Comparison of ENCODE assay signal across 10 mouse cellular contexts in genomic region chr4:136761713-136762380, GRCm38 (mm10).
DNase-seq lines count a peak whose midpoint lies in the region; ATAC-seq and TF ChIP-seq lines count a peak whose summit lies in the region.
"Had no signal": no experiment of that assay in that cellular context is flagged by ENCODE, and none has a peak within 500 bp of the region (broad histone marks: within the 10 kb centered on the region; RNA-seq: fewer than 3 reads in every experiment).

No protein-coding gene starts in this region.

- H3K27ac ChIP-seq in heart, embryonic 11.5 days (ENCODE audit: low read depth, low read length), result no peak overlapping the region
- H3K27ac ChIP-seq in hindbrain, embryonic 12.5 days, result peak overlapping the region; percentile 19
- peak overlapping the region; percentile 83 for H3K27ac ChIP-seq in midbrain, embryonic 13.5 days

- TF ChIP-seq CTCF in brain, embryonic 14.5 days (IDR thresholded peaks at IDR 0.05; ENCODE audit: borderline replicate concordance, extremely low read depth, insufficient read depth, insufficient read length), result no peak

- H3K4me3 ChIP-seq in heart, embryonic 11.5 days (ENCODE audit: low read depth, low read length), result no peak overlapping the region
- H3K4me3 ChIP-seq in hindbrain, embryonic 12.5 days, result no peak overlapping the region
- no peak overlapping the region for H3K4me3 ChIP-seq in midbrain, embryonic 13.5 days (replicated peaks)

- peaks cover 2% of the 10 kb centered on the region for H3K27me3 ChIP-seq in heart, embryonic 11.5 days (ENCODE audit: control insufficient read depth, insufficient read depth, low read length)
- H3K27me3 ChIP-seq in hindbrain, embryonic 12.5 days, result no peaks in the 10 kb centered on the region
- H3K27me3 ChIP-seq in midbrain, embryonic 13.5 days, result no peaks in the 10 kb centered on the region

- peaks cover 11% of the 10 kb centered on the region; the same call in 1 of the 2 replicates for H3K4me1 ChIP-seq in heart, embryonic 11.5 days (ENCODE audit: control insufficient read depth, insufficient read depth, low read length)
- peaks cover 70% of the 10 kb centered on the region for H3K4me1 ChIP-seq in hindbrain, embryonic 12.5 days
- H3K4me1 ChIP-seq in midbrain, embryonic 13.5 days (replicated peaks), result peaks cover 84% of the 10 kb centered on the region

- 70% methylated on average over 18 of the region's 18 CpGs for WGBS in heart, embryonic 11.5 days (ENCODE audit: insufficient replicate concordance)
- 34% methylated on average over 18 of the region's 18 CpGs for WGBS in hindbrain, embryonic 12.5 days
- 12% methylated on average over 18 of the region's 18 CpGs for WGBS in midbrain, embryonic 13.5 days

- no peak for ATAC-seq in heart, embryonic 11.5 days (replicated peaks; ENCODE audit: insufficient number of reproducible peaks, low FRiP score, low TSS enrichment)
- no peak for ATAC-seq in hindbrain, embryonic 12.5 days (ENCODE audit: low FRiP score)
- ATAC-seq in midbrain, embryonic 13.5 days, result peak; percentile 22
- ATAC-seq in activated CD4-positive, CD25-positive, alpha-beta regulatory T cell, adult 4 months, result no peak
- no peak for ATAC-seq in megakaryocyte progenitor cell, adult 5-6 weeks (replicated peaks; ENCODE audit: poor library complexity)

- H3K4me2 ChIP-seq in heart, embryonic 11.5 days, result no peak overlapping the region
- H3K4me2 ChIP-seq in hindbrain, embryonic 12.5 days (replicated peaks), result no peak overlapping the region
- H3K4me2 ChIP-seq in midbrain, embryonic 13.5 days (replicated peaks), result 0 out of 2 replicates have a peak overlapping the region, but pooled peaks have one; percentile 6
- H3K4me2 ChIP-seq: liver, embryonic 11.5 days had no signal

- DNase-seq in heart, postnatal 4 days, result no peak
- DNase-seq in brain, embryonic 14.5 days (ENCODE audit: low read depth), result peak; percentile 71
- no peak for DNase-seq in heart, postnatal 36 days
- DNase-seq: cerebellum, adult 11 months had no signal

- H3K9me3 ChIP-seq in heart, embryonic 11.5 days (replicated peaks; ENCODE audit: control insufficient read depth, low read length), result no peaks in the 10 kb centered on the region
- H3K9me3 ChIP-seq in hindbrain, embryonic 12.5 days (replicated peaks), result no peaks in the 10 kb centered on the region
- no peaks in the 10 kb centered on the region for H3K9me3 ChIP-seq in midbrain, embryonic 13.5 days

- peak overlapping the region; percentile 22; the same call in 1 of the 2 replicates for H3K9ac ChIP-seq in heart, embryonic 11.5 days (ENCODE audit: low read depth, low read length)
- no peak overlapping the region for H3K9ac ChIP-seq in hindbrain, embryonic 12.5 days
- 0 out of 2 replicates have a peak overlapping the region, but pooled peaks have one; percentile 37 for H3K9ac ChIP-seq in midbrain, embryonic 13.5 days (replicated peaks)

- no peaks in the 10 kb centered on the region for H3K36me3 ChIP-seq in heart, embryonic 11.5 days (ENCODE audit: control insufficient read depth, insufficient read depth, low read length)
- H3K36me3 ChIP-seq in hindbrain, embryonic 12.5 days, result no peaks in the 10 kb centered on the region
- peaks cover 14% of the 10 kb centered on the region; the same call in 1 of the 2 replicates for H3K36me3 ChIP-seq in midbrain, embryonic 13.5 days

- no peak for TF ChIP-seq POLR2A in brain, embryonic 14.5 days (IDR thresholded peaks at IDR 0.05; ENCODE audit: borderline replicate concordance, extremely low read depth, insufficient read depth, insufficient read length, poor library complexity, severe bottlenecking)

- intact Hi-C loops in heart, postnatal 36 days (cut with DNase I), result no loop called here
